Comparison of ENCODE assay signal across 8 mouse cellular contexts in genomic region chr8:104247908-104248275, GRCm38 (mm10). TPM values are rescaled to one million over a fixed set of nuclear protein-coding genes. Genes with fewer than 3 reads are reported as not detected.
DNase-seq lines count a peak whose midpoint lies in the region; ATAC-seq and TF ChIP-seq lines count a peak whose summit lies in the region.

No protein-coding gene starts in this region.

- H3K4me3 ChIP-seq in cerebellum, adult 2 months (replicated peaks; ENCODE audit: insufficient read depth, low read depth, low read length) = peak overlapping the region; percentile 74
- H3K4me3 ChIP-seq in heart, embryonic 16.5 days (ENCODE audit: low read length) = peak overlapping the region; percentile 82
- H3K4me3 ChIP-seq in limb, embryonic 14.5 days (replicated peaks; ENCODE audit: low read length) = peak overlapping the region; percentile 80
- H3K4me3 ChIP-seq in myocyte = peak overlapping the region; percentile 61

- intact Hi-C loops in gastrocnemius, postnatal 14 days (cut with DNase I; ENCODE audit: low total_unique reads) = no loop called here

- no peaks in the 10 kb centered on the region for H3K9me3 ChIP-seq in heart, embryonic 16.5 days (replicated peaks; ENCODE audit: control insufficient read depth, low read length)
- no peaks in the 10 kb centered on the region for H3K9me3 ChIP-seq in limb, embryonic 14.5 days (ENCODE audit: control insufficient read depth, low read length)

- TF ChIP-seq CTCF in cerebellum, adult 2 months (IDR thresholded peaks at IDR 0.05; ENCODE audit: borderline replicate concordance, insufficient read depth, low read depth, low read length) = no peak

- H3K27me3 ChIP-seq in cerebellum, adult 2 months (ENCODE audit: control insufficient read depth, insufficient read depth, low read length) = no peaks in the 10 kb centered on the region
- H3K27me3 ChIP-seq in heart, embryonic 16.5 days (ENCODE audit: control insufficient read depth, insufficient read depth, low read length) = no peaks in the 10 kb centered on the region
- H3K27me3 ChIP-seq in limb, embryonic 14.5 days (ENCODE audit: control insufficient read depth, insufficient read depth, low read length) = no peaks in the 10 kb centered on the region
- no peaks in the 10 kb centered on the region for H3K27me3 ChIP-seq in myocyte (ENCODE audit: control insufficient read depth, insufficient read depth, insufficient read length)

- no peak overlapping the region for H3K27ac ChIP-seq in cerebellum, adult 2 months (ENCODE audit: insufficient read depth, low read length)
- H3K27ac ChIP-seq in heart, embryonic 16.5 days (ENCODE audit: low read length) = 0 out of 2 replicates have a peak overlapping the region, but pooled peaks have one; percentile 4
- no peak overlapping the region; the same call in 1 of the 2 replicates for H3K27ac ChIP-seq in limb, embryonic 14.5 days (replicated peaks; ENCODE audit: low read depth, low read length)

- peak overlapping the region; percentile 68 for H3K4me2 ChIP-seq in heart, embryonic 16.5 days (ENCODE audit: low read depth, low read length)
- peak overlapping the region; percentile 83 for H3K4me2 ChIP-seq in limb, embryonic 14.5 days (replicated peaks; ENCODE audit: low read depth, low read length, severe bottlenecking)
- H3K4me2 ChIP-seq in myocyte (ENCODE audit: low read depth) = peak overlapping the region; percentile 91

- no peak for ATAC-seq in heart, embryonic 16.5 days (replicated peaks; ENCODE audit: extremely low read depth, insufficient read depth, low FRiP score)
- ATAC-seq in limb, embryonic 14.5 days (ENCODE audit: low FRiP score, low read depth) = peak; percentile 1; the same call in 1 of the 2 replicates
- no peak for ATAC-seq in granulocyte monocyte progenitor cell, adult 5-6 weeks (replicated peaks; ENCODE audit: poor library complexity, severe bottlenecking)

- WGBS in cerebellum, adult 2 months = 2% methylated on average over 11 of the region's 11 CpGs
- WGBS in heart, embryonic 16.5 days = 4% methylated on average over 11 of the region's 11 CpGs
- 2% methylated on average over 11 of the region's 11 CpGs for WGBS in limb, embryonic 14.5 days

- DNase-seq in urinary bladder, postnatal 14 days (ENCODE audit: low spot score) = peak; percentile 19
- DNase-seq in urinary bladder, postnatal 10 days (ENCODE audit: low spot score) = no peak
- DNase-seq in cerebellum, adult 2 months = peak; percentile 51 to 56
- DNase-seq in limb, embryonic 14.5 days (ENCODE audit: low spot score) = no peak
- no peak for DNase-seq in gastrocnemius, postnatal 14 days

- no peak for TF ChIP-seq POLR2A in cerebellum, adult 2 months (IDR thresholded peaks at IDR 0.05; ENCODE audit: borderline replicate concordance, insufficient read depth, low read length)
- TF ChIP-seq POLR2A in limb, embryonic 14.5 days (IDR thresholded peaks at IDR 0.05; ENCODE audit: borderline replicate concordance, extremely low read depth, insufficient read depth, insufficient read length) = no peak
- no peak for TF ChIP-seq POLR2A in myocyte (IDR thresholded peaks at IDR 0.05; ENCODE audit: insufficient read length, low read depth)

- H3ac ChIP-seq in myocyte (ENCODE audit: control insufficient read depth, insufficient read length) = peak overlapping the region; percentile 52

- H3K36me3 ChIP-seq in heart, embryonic 16.5 days (ENCODE audit: control insufficient read depth, insufficient read depth) = peaks cover under 1% of the 10 kb centered on the region; the same call in 1 of the 2 replicates
- H3K36me3 ChIP-seq in limb, embryonic 14.5 days (ENCODE audit: control insufficient read depth, insufficient read depth, low read length) = peaks cover 15% of the 10 kb centered on the region
- H3K36me3 ChIP-seq in myocyte (ENCODE audit: control insufficient read depth, insufficient read depth) = no peaks in the 10 kb centered on the region

- H3K79me2 ChIP-seq in myocyte (ENCODE audit: control insufficient read depth, insufficient read depth) = no peaks in the 10 kb centered on the region

- H3K4me1 ChIP-seq in cerebellum, adult 2 months (ENCODE audit: control insufficient read depth, insufficient read depth, low read length) = peaks cover 4% of the 10 kb centered on the region; the same call in 1 of the 2 replicates
- peaks cover 13% of the 10 kb centered on the region for H3K4me1 ChIP-seq in heart, embryonic 16.5 days (ENCODE audit: control insufficient read depth, insufficient read depth, low read length)
- H3K4me1 ChIP-seq in limb, embryonic 14.5 days (ENCODE audit: control insufficient read depth, insufficient read depth, low read length) = peaks cover 10% of the 10 kb centered on the region

- H3K9ac ChIP-seq in heart, embryonic 16.5 days (ENCODE audit: low read length) = peak overlapping the region; percentile 83
- peak overlapping the region; percentile 74 for H3K9ac ChIP-seq in limb, embryonic 14.5 days (ENCODE audit: low read depth, low read length, severe bottlenecking)

TF ChIP-seq in myocyte, 11 proteins besides CTCF, POLR2A, EP300 and RAD21:
- TF ChIP-seq E2F4 (IDR thresholded peaks at IDR 0.05; ENCODE audit: insufficient read depth) (no peak), SRF (IDR thresholded peaks at IDR 0.05; ENCODE audit: control insufficient read depth, insufficient read length, low read depth) (no peak), POLR2AphosphoS2 (IDR thresholded peaks at IDR 0.05; ENCODE audit: insufficient read length, low read depth) (no peak), TCF3 (IDR thresholded peaks at IDR 0.05; ENCODE audit: insufficient read length, low read depth) (no peak), USF1 (IDR thresholded peaks at IDR 0.05; ENCODE audit: low read depth) (no peak), MAX (IDR thresholded peaks at IDR 0.05; ENCODE audit: low read depth) (no peak), MYOG (IDR thresholded peaks at IDR 0.05; ENCODE audit: control insufficient read depth in 1 of 3, insufficient read depth in 1 of 3, insufficient read length in 2 of 3, low read depth in 2 of 3) (no peak), TCF12 (IDR thresholded peaks at IDR 0.05; ENCODE audit: insufficient read depth, poor library complexity, severe bottlenecking) (no peak), REST (IDR thresholded peaks at IDR 0.05; ENCODE audit: insufficient read depth, insufficient read length) (no peak), MYOD1 (IDR thresholded peaks at IDR 0.05; ENCODE audit: control insufficient read depth in 1 of 3, insufficient read length in 2 of 3, low read depth in 2 of 3) (no peak), CEBPB (IDR thresholded peaks at IDR 0.05; ENCODE audit: insufficient read depth, poor library complexity, severe bottlenecking) (no peak)
TF ChIP-seq in myocyte: peak in this region for 0.

RNA-seq across cellular contexts. Expression of gene Tk2, which starts 0.5 kb away (rescaled TPM):
- polyA plus RNA-seq in cerebellum, adult 2 months (2012; rRNA removed) = 37.2 and 38.4 TPM in 2 replicates
- 11.4 and 12.9 TPM in 2 replicates for polyA plus RNA-seq in heart, embryonic 16.5 days (2015; fragmentation: Nextera tagmentation; extraction: Ambion mirVana)
- 18.5 and 20.4 TPM in 2 replicates for polyA plus RNA-seq in limb, embryonic 14.5 days (2012; rRNA removed)
- polyA plus RNA-seq in limb, embryonic 14.5 days (2014; fragmentation: Nextera tagmentation; extraction: Ambion mirVana) = 19.2 and 20.2 TPM in 2 replicates
- 10.3 TPM for polyA plus RNA-seq in myocyte (2012; fragmentation: generic; extraction: Trizol)
- 1 to 10 TPM; 3.7 to 4.7 TPM for total RNA-seq in gastrocnemius, postnatal 14 days (2021)
- total RNA-seq in granulocyte monocyte progenitor cell, adult 5-6 weeks (2014; fragmentation: Nextera tagmentation) = 11.2 and 15.4 TPM in 2 replicates
- total RNA-seq in granulocyte monocyte progenitor cell, adult 5-6 weeks (2017) = 11.7 and 12.6 TPM in 2 replicates

RNA-seq across cellular contexts. Expression of gene Cklf, which starts 2.8 kb away (rescaled TPM):
- polyA plus RNA-seq in cerebellum, adult 2 months (2012; rRNA removed) = 6.9 and 7.9 TPM in 2 replicates
- polyA plus RNA-seq in heart, embryonic 16.5 days (2015; fragmentation: Nextera tagmentation; extraction: Ambion mirVana) = 24.9 and 27.2 TPM in 2 replicates
- polyA plus RNA-seq in limb, embryonic 14.5 days (2012; rRNA removed) = 49.2 and 56.0 TPM in 2 replicates
- 36.9 and 42.2 TPM in 2 replicates for polyA plus RNA-seq in limb, embryonic 14.5 days (2014; fragmentation: Nextera tagmentation; extraction: Ambion mirVana)
- polyA plus RNA-seq in myocyte (2012; fragmentation: generic; extraction: Trizol) = 12.2 TPM
- total RNA-seq in gastrocnemius, postnatal 14 days (2021) = 1 to 10 TPM; 3.5 to 5.0 TPM
- 45.2 and 50.6 TPM in 2 replicates for total RNA-seq in granulocyte monocyte progenitor cell, adult 5-6 weeks (2014; fragmentation: Nextera tagmentation)
- total RNA-seq in granulocyte monocyte progenitor cell, adult 5-6 weeks (2017) = 13.5 and 17.9 TPM in 2 replicates

RNA-seq across cellular contexts. Expression of gene Cmtm2a, which starts 45.1 kb away (rescaled TPM):
- polyA plus RNA-seq in cerebellum, adult 2 months (2012; rRNA removed) = not detected in 2 replicates
- polyA plus RNA-seq in heart, embryonic 16.5 days (2015; fragmentation: Nextera tagmentation; extraction: Ambion mirVana) = not detected in 2 replicates
- not detected in 2 replicates for polyA plus RNA-seq in limb, embryonic 14.5 days (2012; rRNA removed)
- not detected in 2 replicates for polyA plus RNA-seq in limb, embryonic 14.5 days (2014; fragmentation: Nextera tagmentation; extraction: Ambion mirVana)
- polyA plus RNA-seq in myocyte (2012; fragmentation: generic; extraction: Trizol) = not detected
- not detected for total RNA-seq in gastrocnemius, postnatal 14 days (2021)
- not detected in 2 replicates for total RNA-seq in granulocyte monocyte progenitor cell, adult 5-6 weeks (2014; fragmentation: Nextera tagmentation)
- total RNA-seq in granulocyte monocyte progenitor cell, adult 5-6 weeks (2017) = not detected in 2 replicates

Comparison
In these comparisons a context has a peak if more than half of its experiments do, and no peak if none do; other contexts are left out.
1. DNase-seq: peak in urinary bladder, postnatal 14 days (single experiment) and cerebellum, adult 2 months (2 of 2); none in urinary bladder, postnatal 10 days (single experiment), limb, embryonic 14.5 days (single experiment) and gastrocnemius, postnatal 14 days (single experiment).
2. Peak in every context shown above with its lines, with median percentiles within 50 percentile points of each other: H3K4me3 ChIP-seq and H3K4me2 ChIP-seq.